Mouse (Mus musculus) cerebellum, postnatal 10 days (tissue): ENCODE results near the gene Cmah.

Experiments
- DNase-seq, 2 experiments: peaks; one replicate each; pipeline ENCODE4 v3.0.0; 2021; ENCODE audit warnings: mixed read lengths in 2 of 2

The Cmah gene

GRCm38 (mm10) chr13:24419560-24420250 lies 92.5 kb downstream of the Cmah start:
- no peak for DNase-seq

- no peak for DNase-seq
Measured at GRCm38 (mm10) chr13:24421987-24422386, 94.8 kb downstream of the Cmah start.

GRCm38 (mm10) chr13:24430215-24430614 lies 103.0 kb downstream of the Cmah start:
- DNase-seq, result no peak

- no peak for DNase-seq
Measured at GRCm38 (mm10) chr13:24431593-24431992, 104.4 kb downstream of the Cmah start.

GRCm38 (mm10) chr13:24442272-24442671 lies 115.1 kb downstream of the Cmah start:
- DNase-seq, result no peak

- DNase-seq, result no peak
Measured at GRCm38 (mm10) chr13:24443763-24444347, 116.7 kb downstream of the Cmah start.

GRCm38 (mm10) chr13:24444709-24445108 lies 117.5 kb downstream of the Cmah start:
- no peak for DNase-seq

GRCm38 (mm10) chr13:24445166-24445565 lies 118.0 kb downstream of the Cmah start:
- DNase-seq, result no peak

- no peak for DNase-seq
Measured at GRCm38 (mm10) chr13:24446081-24446480, 118.9 kb downstream of the Cmah start.

GRCm38 (mm10) chr13:24447043-24447442 lies 119.8 kb downstream of the Cmah start:
- DNase-seq, result no peak

- DNase-seq, result no peak
Measured at GRCm38 (mm10) chr13:24448578-24448977, 121.4 kb downstream of the Cmah start.

GRCm38 (mm10) chr13:24451455-24451854 lies 124.3 kb downstream of the Cmah start:
- DNase-seq, result no peak

- no peak for DNase-seq
Measured at GRCm38 (mm10) chr13:24453737-24454136, 126.5 kb downstream of the Cmah start.

- DNase-seq, result no peak
Measured at GRCm38 (mm10) chr13:24456385-24456784, 129.2 kb downstream of the Cmah start.

GRCm38 (mm10) chr13:24460517-24460916 lies 133.3 kb downstream of the Cmah start:
- no peak for DNase-seq

GRCm38 (mm10) chr13:24463767-24464166 lies 136.6 kb downstream of the Cmah start:
- no peak for DNase-seq

- no peak for DNase-seq
Measured at GRCm38 (mm10) chr13:24466027-24466426, 138.8 kb downstream of the Cmah start.

GRCm38 (mm10) chr13:24467806-24468205 lies 140.6 kb downstream of the Cmah start:
- no peak for DNase-seq

- DNase-seq, result no peak
Measured at GRCm38 (mm10) chr13:24477564-24477963, 150.4 kb downstream of the Cmah start.

- no peak for DNase-seq
Measured at GRCm38 (mm10) chr13:24479516-24479915, 152.3 kb downstream of the Cmah start.

GRCm38 (mm10) chr13:24480824-24481223 lies 153.6 kb downstream of the Cmah start:
- DNase-seq, result no peak

- DNase-seq, result peak; percentile 72 to 75
Measured at GRCm38 (mm10) chr13:24481615-24482295, 154.6 kb downstream of the Cmah start.

GRCm38 (mm10) chr13:24483691-24484090 lies 156.5 kb downstream of the Cmah start:
- no peak for DNase-seq

GRCm38 (mm10) chr13:24484811-24485210 lies 157.6 kb downstream of the Cmah start:
- no peak for DNase-seq
